Mouse (Mus musculus) lung, adult 2 months (tissue): ENCODE data around the gene Zfp568.

Experiments used
- CTCF ChIP-seq: fragments of 200-500 bp; IDR thresholded peaks from 2 replicates; pipeline ENCODE4 v1.5.1; 2011; ENCODE audit warnings: mild to moderate bottlenecking, low read length, control low read depth; ENCODE audit not compliant: insufficient read depth
- POLR2A ChIP-seq: fragments of 200-500 bp; IDR thresholded peaks from 2 replicates; pipeline ENCODE4 v1.6.1; 2011; ENCODE audit warnings: low read depth, mild to moderate bottlenecking, control low read depth, low read length, borderline replicate concordance; ENCODE audit errors: extremely low read depth

DNA sequence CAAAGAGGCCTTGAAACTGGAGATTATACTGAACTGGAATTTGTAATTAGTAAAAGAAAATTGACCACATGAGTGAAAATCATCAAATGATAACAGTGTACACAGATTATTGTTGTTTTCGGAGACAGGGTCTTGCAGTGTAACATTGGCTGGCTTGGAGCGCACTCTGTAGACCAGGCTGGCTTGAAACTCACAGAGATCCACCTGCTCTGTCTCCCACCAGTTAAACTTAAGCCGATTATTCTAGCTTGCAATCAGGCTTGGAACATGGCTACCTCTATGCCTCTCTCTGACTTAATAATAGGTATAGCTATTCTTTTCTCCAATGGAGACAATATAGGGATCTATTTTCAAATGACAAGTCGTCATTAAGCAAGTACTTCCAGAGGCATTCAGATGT lies 1.4 kb upstream of the Zfp568 start:
- TF ChIP-seq CTCF (no peak), POLR2A (no peak)
